Mouse (Mus musculus) left cerebral cortex, adult 9 months (tissue): ENCODE results near the gene Lrmda.

Source experiments
- DNase-seq, 2 experiments: peaks; one replicate each; pipeline ENCODE4 v3.0.0; 2022; ENCODE audit warnings: low spot score in 2 of 2

Lrmda gene

GRCm38 (mm10) chr14:22043420-22043819, 23.9 kb downstream of the Lrmda start:
- DNase-seq, result no peak

DNA sequence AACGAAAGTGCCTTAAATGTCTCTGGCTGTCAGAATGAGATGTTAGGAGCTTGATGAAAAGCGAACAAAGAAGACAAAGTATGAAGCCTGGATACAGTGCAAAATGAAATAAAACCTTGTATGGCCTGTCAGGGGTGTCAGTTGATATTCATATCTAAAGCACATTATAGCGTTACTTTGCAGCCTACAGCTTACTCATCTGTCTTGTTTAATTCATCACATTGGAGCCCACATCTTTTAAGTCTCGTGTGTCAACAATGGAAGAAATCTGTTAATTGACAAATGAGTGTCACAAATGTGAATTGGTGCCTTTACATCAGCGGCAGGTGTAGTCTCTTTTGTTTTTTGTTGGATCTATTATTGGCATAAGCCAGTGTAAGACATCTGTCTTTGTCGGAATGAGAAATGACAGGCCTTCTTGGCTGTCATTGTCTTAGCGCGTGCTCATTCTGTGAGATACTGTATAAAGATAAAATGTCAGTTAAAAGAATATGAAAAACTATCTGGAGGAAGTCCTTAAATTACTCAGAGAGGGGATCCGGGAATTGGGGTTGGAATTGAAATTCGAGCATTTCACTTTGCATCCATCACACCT, 26.8 kb downstream of the Lrmda start:
- DNase-seq, result no peak

- DNase-seq, result no peak
Observed at GRCm38 (mm10) chr14:22048068-22048899, 28.8 kb downstream of the Lrmda start.

DNA sequence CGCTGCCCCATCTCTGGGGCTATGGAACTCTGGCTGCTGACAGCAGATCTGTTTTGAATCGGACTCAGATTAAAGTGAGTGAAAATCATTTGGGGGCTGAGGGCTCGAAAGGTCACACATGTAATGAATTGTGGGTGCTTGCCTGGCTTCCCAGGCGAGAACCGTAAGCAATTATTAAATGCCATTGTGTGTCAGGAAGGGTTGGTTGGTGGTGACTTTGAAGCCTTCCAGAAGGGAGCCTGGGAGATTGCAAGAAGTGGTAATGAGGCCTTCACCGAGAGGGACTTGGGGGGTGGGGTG, 29.3 kb downstream of the Lrmda start:
- no peak for DNase-seq

GRCm38 (mm10) chr14:22049282-22049681, 29.8 kb downstream of the Lrmda start:
- no peak for DNase-seq

- peak in 1 of 2 experiments; percentile 4 for DNase-seq
Observed at GRCm38 (mm10) chr14:22051941-22052664, 32.6 kb downstream of the Lrmda start.

DNA sequence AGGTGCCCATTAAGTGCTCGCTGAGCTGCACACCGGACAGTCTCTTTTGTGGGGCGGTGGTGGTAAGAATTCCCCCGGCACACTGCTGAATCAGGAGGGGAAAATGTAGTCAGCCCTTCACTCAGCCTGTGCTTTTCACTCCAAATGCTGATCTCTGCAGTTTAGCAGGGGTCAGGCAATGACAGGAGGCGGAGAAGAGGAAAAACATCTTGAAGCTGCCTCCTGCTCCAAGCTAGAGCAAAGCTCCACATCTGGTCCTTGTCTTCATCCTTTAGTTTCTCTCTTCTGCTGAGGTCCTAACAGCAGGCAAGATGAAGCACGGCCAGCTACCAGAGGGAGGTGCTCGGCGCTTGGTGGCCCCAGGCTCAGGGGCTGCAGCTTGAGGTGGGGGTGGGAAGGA, 36.1 kb downstream of the Lrmda start:
- DNase-seq, result no peak

DNA sequence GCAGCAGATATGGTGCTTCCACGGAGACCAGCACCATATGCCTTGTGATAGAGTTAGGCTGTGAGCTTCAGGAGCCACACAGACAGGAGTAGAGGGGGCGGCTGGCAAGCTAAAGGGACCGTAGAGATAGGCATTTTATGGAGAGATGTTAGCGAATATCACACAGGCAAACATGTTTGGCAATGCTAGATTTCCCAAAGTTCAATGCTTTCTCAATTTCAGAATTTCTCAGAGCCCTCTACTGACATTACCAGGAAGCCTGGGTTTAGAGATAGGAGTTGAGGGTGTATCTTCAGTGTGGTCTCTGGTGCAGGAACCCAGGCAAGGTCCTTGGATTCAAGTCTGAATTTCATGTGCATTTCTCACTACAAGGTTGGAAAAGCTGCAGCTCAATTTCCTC, 36.7 kb downstream of the Lrmda start:
- no peak for DNase-seq

- no peak for DNase-seq
Observed at GRCm38 (mm10) chr14:22058729-22059128, 39.2 kb downstream of the Lrmda start.

- no peak for DNase-seq
Observed at GRCm38 (mm10) chr14:22059348-22059861, 39.9 kb downstream of the Lrmda start.

DNA sequence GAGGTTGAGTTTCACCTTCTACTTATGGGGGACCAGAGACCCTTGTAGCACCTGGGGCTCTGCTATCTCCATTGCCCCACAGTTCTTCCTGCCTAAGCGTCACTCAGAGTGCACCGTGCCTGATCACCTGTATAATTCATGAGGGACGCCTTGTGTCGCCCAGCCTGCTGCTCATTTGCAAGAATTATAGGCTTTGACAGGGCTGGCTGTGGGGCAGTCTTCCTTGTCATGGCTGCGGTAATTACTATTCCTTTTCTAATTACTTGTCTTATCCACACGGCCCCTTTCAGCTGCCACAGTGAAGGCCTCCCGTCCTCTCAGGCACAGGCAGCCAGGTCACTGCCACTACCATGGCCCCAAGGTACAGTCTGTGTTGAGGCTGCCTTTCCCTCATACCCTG, 41.3 kb downstream of the Lrmda start:
- no peak for DNase-seq

DNA sequence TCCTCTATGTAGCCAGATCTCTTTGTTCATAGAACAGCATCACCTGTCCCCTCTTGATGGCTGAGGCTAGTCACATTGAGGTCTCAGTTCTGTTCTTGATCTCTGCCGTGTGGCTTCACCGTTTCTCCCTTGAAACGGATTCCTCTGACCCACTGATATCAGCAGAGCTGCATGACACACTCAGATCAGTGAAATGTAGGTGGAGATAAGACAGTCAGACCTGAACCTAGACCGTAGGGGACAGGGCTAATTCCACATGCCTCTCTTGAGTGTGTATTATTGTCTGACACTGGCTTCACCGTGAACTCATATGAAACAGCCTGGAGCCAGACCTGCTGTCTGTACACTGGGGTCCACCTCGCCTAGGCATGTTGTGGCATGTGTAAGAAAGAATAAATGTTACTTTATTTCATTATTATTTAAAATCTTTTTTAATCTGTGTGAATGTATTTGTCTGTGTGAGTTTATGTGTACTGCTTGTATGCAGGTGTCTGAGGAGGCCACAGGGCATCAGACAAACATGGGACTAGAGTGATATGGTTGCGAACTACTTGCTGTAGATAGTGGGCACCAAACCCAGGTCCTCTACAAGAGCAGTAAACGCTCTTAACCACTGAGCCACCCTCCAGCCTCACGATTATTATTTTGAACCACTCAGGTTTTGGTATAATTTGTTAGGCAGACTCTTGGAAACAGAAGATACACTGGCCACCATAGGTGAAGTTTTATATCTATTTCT, 42.8 kb downstream of the Lrmda start:
- no peak for DNase-seq

DNA sequence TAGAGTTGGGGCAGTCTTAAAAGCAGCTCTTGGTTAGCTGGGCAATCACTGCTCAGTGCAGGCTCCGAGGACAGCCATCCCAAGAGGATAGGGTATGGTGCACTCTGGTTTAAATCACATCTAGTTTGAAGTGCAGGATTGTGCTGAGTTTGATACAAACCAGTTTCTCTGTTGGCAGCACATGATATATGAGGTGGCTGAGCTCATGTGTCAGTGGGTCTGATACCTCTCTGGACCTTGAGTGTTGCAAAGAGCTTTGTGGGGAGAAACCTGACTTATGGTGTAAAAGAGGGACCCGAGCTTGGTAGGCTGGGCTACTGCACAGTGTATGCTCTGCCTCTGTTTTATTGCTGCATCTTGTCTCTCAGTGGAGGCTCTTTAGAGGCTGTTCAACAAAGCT, 49.7 kb downstream of the Lrmda start:
- DNase-seq, result no peak

DNA sequence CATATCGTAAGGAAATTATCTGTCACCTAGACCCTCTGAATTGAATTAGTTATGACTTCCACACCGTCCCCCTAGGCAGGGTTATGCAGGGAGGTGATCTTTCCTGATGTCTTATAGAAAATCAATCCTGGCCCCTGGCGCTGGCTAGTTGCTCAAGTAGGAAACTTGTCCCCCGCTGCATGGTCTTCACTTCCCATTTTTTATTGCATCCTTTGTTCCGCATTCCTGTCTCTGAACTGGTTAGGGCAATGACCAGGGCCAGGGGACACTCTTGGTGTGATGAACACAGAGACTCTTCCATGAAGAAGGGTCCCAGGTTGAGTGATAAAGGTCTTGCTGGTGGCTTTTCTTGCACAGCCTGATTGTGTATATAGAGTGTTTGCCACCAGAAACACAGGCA, 53.9 kb downstream of the Lrmda start:
- DNase-seq, result no peak

GRCm38 (mm10) chr14:22074229-22074628, 54.7 kb downstream of the Lrmda start:
- no peak for DNase-seq

DNA sequence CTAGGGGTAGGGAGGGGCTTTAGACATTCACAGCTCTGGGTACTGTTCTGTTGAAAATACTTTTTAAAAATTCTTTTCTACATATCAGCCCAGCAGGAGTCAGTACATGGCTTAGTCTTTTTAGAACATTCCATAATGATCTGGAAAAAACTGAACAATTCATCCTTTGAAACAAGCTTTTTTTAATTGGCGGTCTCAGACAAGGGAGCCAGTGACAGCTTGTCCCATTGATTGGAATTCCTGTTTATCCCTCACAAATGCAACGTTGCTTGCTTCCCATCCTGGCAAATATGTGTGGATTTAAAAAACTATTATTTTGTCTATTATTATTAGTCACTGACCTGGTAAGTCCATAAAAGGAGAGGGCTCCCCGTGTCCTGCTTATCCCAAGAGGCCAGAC, 64.4 kb downstream of the Lrmda start:
- DNase-seq, result no peak

DNA sequence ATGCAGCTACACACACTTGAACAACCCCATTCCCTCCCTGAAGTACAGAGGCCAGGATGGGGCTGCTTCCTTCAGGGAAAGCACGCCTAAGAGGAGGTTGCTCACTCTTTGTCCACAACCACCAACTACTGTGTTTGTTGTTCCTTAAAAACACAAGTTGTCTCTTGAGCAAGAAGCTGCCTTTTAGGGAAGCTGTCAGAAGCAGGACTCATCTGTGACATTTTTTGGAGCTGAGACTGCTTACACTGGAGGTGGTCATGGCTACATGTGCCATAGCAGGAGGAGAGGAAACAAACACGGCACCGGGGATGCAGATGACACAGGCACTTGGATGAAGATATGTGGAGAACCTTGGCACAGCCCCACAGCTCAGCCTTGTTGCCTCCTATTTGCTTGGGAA, 65.9 kb downstream of the Lrmda start:
- DNase-seq, result no peak

DNA sequence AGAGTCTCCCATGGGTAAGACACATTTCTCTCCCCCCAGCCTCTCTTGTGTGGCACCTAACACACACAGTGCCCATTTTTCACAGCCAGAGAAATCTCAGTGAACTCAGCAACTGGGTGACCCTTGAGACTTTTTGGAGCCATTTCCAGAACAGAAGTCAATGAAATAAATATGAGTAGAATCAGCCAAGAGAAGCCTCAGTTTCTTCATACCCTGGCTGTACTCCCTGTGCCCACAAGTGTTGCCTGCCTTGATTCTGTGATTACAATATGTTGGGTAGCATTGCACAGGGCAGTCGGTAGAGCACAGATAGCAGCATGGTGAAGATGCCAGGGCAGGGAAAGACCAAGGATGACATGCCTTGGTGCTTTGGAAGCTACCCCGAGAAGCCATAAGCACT, 69.1 kb downstream of the Lrmda start:
- no peak for DNase-seq

DNA sequence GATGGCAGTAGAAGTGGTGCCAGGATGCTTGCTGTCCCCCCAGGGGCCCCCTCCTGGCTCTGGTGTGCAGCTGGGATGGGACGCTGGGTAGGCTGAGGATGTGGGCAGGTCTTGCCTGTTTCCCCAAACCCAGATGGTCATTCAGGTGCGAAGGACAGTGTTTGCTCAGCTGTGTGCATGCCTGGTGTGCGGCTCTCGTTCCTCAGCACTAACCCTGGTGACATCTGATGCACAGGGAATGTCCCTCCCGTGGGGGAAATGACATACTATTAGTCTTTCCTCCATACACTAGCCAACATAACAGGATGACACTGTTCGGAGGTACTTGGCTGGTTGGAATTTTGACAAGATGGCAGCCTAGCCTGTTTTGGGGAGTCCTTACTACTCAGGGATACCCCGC, 69.8 kb downstream of the Lrmda start:
- no peak for DNase-seq

DNA sequence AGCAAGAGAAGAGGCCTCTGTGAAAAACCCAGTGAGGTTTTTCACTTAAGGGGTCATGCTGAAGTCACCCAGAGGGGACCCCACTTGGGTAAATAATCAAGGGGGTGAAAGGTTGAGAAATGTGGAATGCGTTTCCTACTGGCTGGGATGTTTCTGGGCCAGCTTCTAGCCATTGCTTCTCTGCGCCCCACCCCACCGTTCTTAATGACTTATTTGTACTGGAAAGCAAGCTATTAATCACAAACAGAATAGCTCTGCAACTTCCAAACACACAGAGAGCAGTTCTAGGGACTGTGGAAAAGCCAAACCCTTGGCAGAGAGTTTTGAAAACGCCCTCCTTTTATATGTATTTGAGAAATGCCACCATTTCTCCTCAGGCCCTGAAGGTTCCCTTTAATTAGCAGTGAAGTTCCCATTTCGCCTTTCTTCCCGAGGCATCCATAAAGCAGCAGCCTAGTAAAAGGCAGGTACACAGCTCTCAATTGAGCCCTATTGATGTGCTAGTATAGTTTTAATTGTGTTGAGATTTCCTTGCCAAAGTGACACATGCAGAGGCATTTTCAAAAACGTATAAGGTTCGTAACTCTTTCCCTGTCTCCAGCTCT, 70.5 kb downstream of the Lrmda start:
- no peak for DNase-seq

GRCm38 (mm10) chr14:22090778-22091211, 71.3 kb downstream of the Lrmda start:
- no peak for DNase-seq

DNA sequence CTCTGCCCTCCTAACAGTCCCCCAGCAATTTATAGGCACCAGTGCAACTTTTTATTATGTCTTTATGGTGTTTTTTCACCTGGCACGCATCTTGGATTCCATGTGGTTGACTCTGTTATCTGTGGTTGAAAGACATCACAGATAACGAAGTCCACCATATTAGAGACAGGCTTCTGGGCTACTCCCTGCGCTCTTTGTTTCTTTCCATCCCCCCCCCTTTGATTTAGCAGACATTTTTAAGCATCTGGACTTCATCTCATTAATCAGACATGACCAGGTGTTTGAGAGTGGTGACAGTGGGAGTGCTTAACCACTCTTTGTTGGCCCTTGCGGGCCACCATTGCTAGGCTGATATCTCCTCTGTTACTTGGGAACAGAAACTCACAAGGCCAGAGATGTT, 71.8 kb downstream of the Lrmda start:
- no peak for DNase-seq
